Mouse (Mus musculus) embryonic stem cell, embryonic (primary cell): ENCODE measurements around the gene Slc17a6.
"Not testable (repeated sequence)": the region's sequence is repeated elsewhere in the genome, so short reads cannot be mapped to it uniquely, and the experiment has no call there.

Experiments used
- CTCF ChIA-PET, 4 experiments: fragments of 300-600 bp in 2 of 4; fragments of 350-600 bp in 2 of 4; sonication (Branson Sonifier 250); formaldehyde crosslinking; loops; one replicate each; lab custom pipeline; 2022; ENCODE audit warnings: inconsistent platforms in 2 of 4; lab: Charles Lee
- POLR2A ChIA-PET, 4 experiments: fragments of 300-600 bp in 2 of 4; fragments of 350-600 bp in 2 of 4; sonication (Branson Sonifier 250); formaldehyde crosslinking; loops; one replicate each; lab custom pipeline; 2022; ENCODE audit warnings: antibody characterized with exemption in 4 of 4, inconsistent platforms in 1 of 4; lab: Charles Lee

Gene Slc17a6

DNA sequence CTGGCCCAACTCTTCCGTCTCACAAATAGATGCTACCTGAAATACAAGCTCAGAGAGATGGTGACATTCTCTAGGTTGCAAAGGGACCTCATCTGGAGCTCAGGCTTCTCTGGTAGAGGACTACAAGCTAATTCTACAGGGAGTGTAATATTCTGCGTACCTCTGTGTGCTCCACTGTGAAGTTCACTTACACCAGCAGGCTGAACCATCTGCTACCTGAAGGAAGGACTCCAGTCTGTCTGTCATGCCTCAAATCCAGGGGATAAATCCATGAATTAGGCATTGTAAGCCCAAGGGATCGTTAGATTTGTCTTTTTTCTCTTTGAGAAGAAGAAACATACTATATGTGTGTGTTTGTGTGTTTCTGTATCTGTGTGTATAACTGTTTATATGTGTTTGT lies 9.4 kb downstream of the Slc17a6 start:
- ChIA-PET POLR2A (no interaction called here), CTCF (interaction anchor here in 1 of 4 experiments (1.2 kb wide), 1 partner anchor 341 kb away, joined by 3 read pairs; no protein-coding TSS in a partner anchor)

DNA sequence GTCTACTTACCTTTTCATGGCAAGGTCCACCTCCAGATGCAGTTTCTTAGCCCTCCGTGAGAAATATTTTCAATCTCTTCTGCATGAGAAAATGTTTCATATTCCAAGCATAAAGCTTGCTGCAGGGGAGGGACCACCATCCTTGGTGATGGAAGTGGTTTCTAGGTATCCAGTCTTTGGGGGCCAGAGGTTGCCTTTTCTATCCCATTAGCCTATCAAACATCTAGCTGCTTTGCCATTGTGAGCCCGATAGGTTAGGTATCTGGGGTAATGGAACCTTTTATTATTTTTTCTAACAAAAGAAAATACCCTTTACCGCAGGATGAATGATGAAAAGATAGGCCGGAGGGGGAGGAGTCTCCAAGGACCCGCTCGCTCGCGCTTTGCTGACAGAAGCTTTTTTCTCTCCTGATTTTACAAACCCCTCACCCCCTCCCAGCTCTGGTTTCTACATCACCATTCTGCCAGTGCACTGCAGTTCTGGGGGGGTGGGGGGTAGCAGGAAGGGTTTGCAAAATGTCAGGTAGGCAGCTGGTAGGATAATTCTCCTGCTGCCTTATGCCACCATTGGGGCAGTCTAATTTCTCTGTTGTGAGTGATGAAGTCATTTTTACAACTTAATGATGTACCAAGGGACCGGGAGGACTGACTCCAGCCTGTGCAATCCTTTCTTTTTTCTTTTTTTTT lies 10.9 kb downstream of the Slc17a6 start:
- POLR2A ChIA-PET = interaction anchor here in 1 of 4 experiments (0.7 kb wide), 1 partner anchor 12 kb away, joined by 3 read pairs; no protein-coding TSS in a partner anchor
- CTCF ChIA-PET = no interaction called here

DNA sequence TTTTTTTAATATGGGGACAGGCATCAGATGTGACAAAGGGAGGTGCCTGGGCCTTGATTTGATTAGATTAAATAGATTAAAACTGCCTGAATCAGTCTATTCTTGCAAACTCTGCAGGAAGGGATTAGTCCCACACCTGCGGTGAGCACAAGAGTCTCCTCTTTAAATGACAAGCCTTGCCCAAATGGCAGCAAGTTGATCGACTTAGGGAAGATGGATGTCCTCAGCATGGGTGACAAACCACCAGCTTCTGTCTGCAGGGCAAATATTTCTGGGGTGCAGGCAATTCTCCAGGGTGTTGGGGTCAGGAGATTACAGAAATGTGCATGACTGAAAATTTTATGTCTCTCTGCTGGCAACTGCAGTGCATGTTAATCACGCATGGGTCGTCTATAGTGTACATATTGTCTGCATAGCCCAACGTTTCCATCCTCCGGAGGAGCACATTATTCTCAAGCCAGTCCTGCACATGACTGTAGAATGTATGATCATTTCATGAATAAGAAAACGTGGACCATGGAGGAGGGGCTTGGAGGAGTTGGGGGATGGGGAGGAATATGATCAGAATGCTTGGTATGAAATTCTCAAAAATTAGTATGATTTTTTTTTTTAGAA lies 11.5 kb downstream of the Slc17a6 start:
- ChIA-PET POLR2A (no interaction called here), CTCF (no interaction called here)

DNA sequence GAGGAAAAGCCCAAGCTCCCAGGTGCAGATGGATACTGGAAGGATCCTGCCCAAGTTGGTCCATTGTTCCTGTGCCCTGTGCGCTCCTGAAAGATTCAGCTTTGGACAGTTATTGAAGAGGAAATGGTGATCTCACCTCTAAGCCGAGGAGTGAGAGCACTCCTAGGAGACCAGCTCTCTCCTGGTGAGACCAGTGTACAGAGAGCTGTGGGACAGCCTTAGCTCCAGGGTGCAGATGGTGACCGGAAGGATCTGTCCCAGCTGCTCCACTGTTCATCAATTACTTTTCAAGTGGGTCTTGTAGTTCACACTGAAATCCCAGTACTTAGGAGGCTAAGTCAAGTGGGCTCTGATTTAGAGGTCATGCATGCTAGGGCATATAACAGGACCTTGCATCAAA lies 35.3 kb downstream of the Slc17a6 start:
- ChIA-PET POLR2A (no interaction called here), CTCF (interaction anchor here in 1 of 4 experiments (1.0 kb wide), 1 partner anchor 315 kb away, joined by 3 read pairs; no protein-coding TSS in a partner anchor)

DNA sequence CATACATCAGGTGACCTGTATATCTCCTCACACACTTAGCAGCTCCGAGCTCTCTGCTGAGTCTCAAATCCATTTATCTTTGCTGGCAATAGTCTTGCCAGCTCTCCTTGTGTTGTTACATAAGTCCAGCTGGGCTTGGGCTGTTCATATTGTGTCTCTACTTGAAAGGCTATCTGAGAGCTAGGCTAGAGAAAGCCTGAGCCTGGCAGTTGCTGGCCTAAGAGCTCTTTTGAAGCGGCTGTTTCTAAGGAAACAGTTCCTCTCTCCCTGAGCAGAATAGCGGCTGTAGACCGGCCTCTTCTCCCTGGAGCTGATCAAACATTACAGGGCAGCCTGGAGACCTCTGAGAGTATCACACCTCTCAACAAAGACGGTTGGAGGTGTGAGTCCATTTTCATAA lies 40.6 kb downstream of the Slc17a6 start:
- ChIA-PET CTCF (no interaction called here), POLR2A (no interaction called here)

DNA sequence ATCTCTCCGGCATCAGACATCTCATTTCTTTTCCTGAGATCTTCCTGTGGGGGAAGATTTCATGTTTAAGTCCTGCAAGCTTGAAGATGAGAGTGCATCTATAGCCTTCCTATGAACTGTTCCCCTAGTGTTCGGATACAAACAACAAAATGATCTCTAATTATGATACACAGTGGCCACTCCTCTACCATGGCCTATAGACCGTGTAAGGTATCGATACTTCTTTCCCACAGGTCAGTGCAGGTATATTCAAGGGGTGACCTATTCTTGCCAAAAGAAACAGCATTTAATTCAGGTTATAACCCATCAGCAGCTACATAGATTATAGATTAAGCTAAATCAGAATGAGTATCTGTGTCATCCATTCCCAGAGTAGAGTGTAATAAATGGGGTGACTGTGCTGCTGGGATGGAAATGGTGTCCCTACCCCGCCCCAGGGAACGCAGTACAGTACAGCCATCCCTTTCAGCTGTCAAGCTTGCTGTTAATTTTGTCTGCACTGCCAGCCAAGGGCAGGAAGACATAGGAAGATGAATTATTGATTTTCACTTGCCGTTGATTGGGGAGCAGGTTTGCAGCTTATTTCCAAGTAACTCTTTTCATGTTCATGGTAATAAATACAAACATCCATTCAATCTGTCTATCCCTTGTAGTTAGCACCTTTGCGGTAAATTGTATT lies 71.9 kb downstream of the Slc17a6 start:
- ChIA-PET CTCF (no interaction called here), POLR2A (no interaction called here)

DNA sequence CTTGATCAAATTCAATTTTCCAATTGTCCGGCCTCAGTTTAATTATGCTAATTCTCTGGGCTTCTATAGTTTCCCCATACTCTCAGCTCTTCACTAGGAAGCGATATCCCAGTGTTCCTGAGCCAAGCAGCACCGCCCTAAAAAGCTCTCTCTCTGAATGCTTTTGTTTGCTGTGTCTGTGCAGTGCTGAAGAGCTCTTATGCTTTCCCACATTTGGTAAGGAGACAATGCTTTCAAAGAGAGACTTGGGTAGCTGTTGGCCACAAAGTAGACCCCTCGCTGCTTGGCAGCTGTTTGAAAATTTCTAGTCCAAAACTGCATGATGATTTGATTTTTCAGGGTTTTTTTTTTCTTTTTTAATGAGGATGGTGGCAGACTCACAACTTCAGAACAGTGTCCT lies 72.6 kb downstream of the Slc17a6 start:
- ChIA-PET POLR2A (interaction anchor here in 1 of 4 experiments (0.6 kb wide), 1 partner anchor 71 kb away, joined by 5 read pairs; no protein-coding TSS in a partner anchor), CTCF (no interaction called here)

DNA sequence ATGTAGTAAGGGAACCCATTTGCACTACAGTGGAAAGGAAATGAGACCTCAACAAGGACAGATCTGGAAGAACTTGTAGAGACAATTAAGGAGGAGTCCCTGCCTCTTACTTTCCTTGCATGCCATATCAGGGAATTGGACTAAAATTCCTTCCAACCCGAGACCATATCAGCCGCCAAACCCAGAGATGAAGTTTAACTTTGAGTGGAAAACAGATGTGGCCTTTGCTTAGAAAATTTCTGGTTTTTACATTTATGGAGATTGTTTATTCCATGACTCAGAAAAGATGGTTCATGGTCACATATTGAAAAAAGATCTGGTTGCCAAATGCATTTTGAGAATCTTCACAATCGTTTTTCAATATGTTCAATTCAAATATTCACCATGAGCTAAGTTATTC lies 87.7 kb downstream of the Slc17a6 start:
- CTCF ChIA-PET = no interaction called here
- POLR2A ChIA-PET = no interaction called here

DNA sequence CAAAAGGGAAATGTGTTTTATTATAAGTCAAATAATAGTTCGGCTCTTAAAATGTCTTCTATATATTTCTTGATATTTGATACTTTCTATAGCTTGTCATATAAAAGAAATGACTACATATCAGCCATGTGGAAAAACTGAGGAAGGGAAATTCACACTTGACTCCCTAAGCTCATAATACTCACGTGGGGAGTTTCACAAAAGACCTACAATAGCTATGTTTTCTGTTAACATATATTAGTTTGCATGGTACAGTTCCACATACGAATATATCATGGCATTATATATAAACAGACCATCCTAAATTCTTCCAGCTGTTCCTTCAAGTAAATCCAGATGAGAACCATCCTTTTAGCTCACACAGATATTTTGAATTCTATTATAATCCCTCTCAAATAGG lies 88.5 kb downstream of the Slc17a6 start:
- CTCF ChIA-PET, POLR2A ChIA-PET: not testable (repeated sequence)

DNA sequence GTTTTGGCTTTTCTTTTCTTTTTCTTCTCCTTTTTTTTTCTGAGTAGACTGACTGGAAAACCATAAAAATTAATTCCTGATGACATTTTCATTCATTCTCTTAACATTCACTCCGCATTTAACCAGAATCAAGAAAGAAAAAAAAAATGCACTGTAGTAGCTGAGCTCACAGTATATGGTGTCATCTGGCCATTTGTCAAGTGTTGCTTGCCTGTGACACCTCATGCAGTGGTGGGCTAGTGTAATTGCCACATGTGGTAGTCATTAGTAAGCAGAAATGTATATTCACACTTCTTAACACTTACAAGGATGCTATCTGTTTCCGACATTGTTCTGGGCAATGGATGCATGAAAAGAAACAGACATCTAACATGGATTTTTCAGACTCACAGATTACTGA lies 94.0 kb downstream of the Slc17a6 start:
- CTCF ChIA-PET = no interaction called here
- POLR2A ChIA-PET = no interaction called here
